Mouse (Mus musculus) E14TG2a.4 (cell line): ENCODE results near the gene Blnk.

Experiments used
- CTCF ChIP-seq: conservative IDR thresholded peaks from 2 replicates; pipeline ENCODE4 v1.5.1; 2014; ENCODE audit warnings: low read length
- NANOG ChIP-seq: IDR thresholded peaks from 2 replicates; pipeline ENCODE4 v1.6.1; 2014; ENCODE audit warnings: borderline replicate concordance, low read length, mixed read lengths
- POU5F1 ChIP-seq: IDR thresholded peaks from 2 replicates; pipeline ENCODE4 v1.6.1; 2014; ENCODE audit warnings: low read length, borderline replicate concordance

DNA sequence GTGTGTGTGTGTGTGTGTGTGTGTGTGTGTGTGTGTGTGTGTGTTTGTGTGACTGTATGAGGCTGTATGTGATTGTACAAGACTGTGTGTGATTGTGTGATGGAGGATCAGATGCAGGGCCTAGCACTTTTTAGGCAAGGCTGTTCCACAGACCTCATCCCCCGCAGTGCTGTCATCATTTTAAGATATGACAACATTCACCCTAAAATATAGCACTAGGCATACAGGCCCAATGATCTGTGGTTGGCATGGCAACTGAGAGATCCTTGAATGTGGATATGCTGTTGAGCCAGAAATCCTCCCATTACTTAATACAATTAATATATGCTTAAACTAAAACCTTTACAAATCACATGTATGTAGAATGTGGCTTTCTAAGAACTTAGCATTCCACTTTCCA, 9.8 kb downstream of the Blnk start:
- TF ChIP-seq CTCF, result no peak
- TF ChIP-seq POU5F1, result no peak
- TF ChIP-seq NANOG, result no peak
